Mouse (Mus musculus): ENCODE measurements around the gene Gm3139.
"Not testable (repeated sequence)": the region's sequence is repeated elsewhere in the genome, so short reads cannot be mapped to it uniquely, and the experiment has no call there.

Gene Gm3139

GRCm38 (mm10) chr5:94525987-94526386, at the start of gene Gm3139:
TSS of gene Gm3139 (plus strand) at chr5:94526287.
- DNase-seq (ENCODE audit: low spot score in 2 of 2) = not testable (repeated sequence)

Measured in left cerebral cortex, adult 9 months (tissue).